Mouse (Mus musculus) intestine, embryonic 15.5 days (tissue): ENCODE measurements at regions not wholly inside any gene's neighbourhood (a gene's known extent, or its start where the extent isn't known, plus 50 kb on each side); places are given as distances from the start of the nearest gene placed in this dataset.

Experiments
- ATAC-seq: fragments of 200-750 bp; cut with Nextera tagmentation; 2 replicates; pipeline ENCODE4 v1.8.0; 2017; ENCODE audit warnings: moderate TSS enrichment, moderate library complexity
- H3K27ac ChIP-seq: fragments of 300-500 bp; sonication (generic); 2 replicates; pipeline ENCODE4 v1.5.1; 2015; ENCODE audit warnings: mild to moderate bottlenecking, inconsistent platforms
- H3K27me3 ChIP-seq: fragments of 300-500 bp; sonication (generic); replicated peaks from 2 replicates; pipeline ENCODE4 v1.6.1; 2015; ENCODE audit warnings: inconsistent platforms
- H3K36me3 ChIP-seq: fragments of 300-500 bp; sonication (generic); 2 replicates; pipeline ENCODE4 v1.6.1; 2015; ENCODE audit warnings: inconsistent platforms
- H3K4me1 ChIP-seq: fragments of 300-500 bp; sonication (generic); replicated peaks from 2 replicates; pipeline ENCODE4 v1.6.1; 2015; ENCODE audit warnings: inconsistent platforms
- H3K4me2 ChIP-seq: fragments of 300-500 bp; sonication (generic); replicated peaks from 2 replicates; pipeline ENCODE4 v1.6.1; 2015; ENCODE audit warnings: mild to moderate bottlenecking, inconsistent platforms
- H3K4me3 ChIP-seq: fragments of 300-500 bp; sonication (generic); replicated peaks from 2 replicates; pipeline ENCODE4 v1.5.1; 2015; ENCODE audit warnings: inconsistent platforms
- H3K9ac ChIP-seq: fragments of 300-500 bp; sonication (generic); 2 replicates; pipeline ENCODE4 v1.6.1; 2015; ENCODE audit warnings: inconsistent platforms
- H3K9me3 ChIP-seq: fragments of 300-500 bp; sonication (generic); 2 replicates; pipeline ENCODE4 v1.6.1; 2016; ENCODE audit warnings: inconsistent platforms
- WGBS: fragments of 180-500 bp; shearing (Covaris S2); methylation state at CpG from one replicate; pipeline ENCODE4 v1.1.7; 2015; 5-methylcytosine and 5-hydroxymethylcytosine counted together

DNA sequence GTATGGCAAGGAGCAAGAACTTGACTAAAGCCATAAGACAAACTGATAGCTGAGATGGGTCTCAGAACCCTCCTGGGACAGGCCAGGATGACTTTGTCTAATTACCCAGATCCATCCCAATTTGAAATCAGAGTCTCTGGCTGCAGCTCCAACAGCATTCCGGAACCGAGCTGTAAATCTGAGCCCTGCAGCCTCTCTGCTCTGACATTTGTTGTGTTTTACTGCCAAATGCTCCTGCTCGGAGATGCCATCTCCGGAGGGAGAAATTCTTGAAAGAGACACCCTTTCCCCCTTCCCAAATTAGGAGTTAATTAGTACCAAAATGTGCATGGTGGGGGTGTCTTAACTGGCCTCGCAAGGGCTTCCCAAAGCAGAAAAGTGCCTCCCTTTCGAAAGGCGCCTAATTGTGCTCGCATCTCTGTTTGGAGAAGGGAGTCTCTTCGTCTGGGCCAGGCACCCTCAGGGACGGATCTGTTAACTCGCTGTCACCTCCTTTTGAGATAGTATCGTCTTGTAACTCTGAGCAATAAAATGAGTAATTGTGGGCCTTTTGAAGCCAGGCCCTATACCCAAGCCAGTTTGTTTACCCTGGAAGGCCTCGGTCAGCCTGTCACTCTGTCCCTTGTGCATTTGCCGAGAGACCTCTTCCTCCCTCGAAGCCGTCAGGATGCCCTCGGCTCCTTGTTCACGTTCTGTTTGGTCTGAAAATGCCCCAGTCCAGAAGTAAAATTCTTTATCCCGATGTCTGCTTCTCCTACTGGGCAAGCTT lies 223.7 kb downstream of the Ttc32 start:
- ATAC-seq = no peak
- H3K9me3 ChIP-seq = no peaks in the 10 kb centered on the region
- H3K27ac ChIP-seq = no peak overlapping the region
- H3K27me3 ChIP-seq = no peaks in the 10 kb centered on the region
- no peak overlapping the region for H3K4me2 ChIP-seq
- H3K4me3 ChIP-seq = no peak overlapping the region
- no peaks in the 10 kb centered on the region for H3K36me3 ChIP-seq
- 18% methylated on average over 19 of the region's 19 CpGs for whole genome bisulfite sequencing
- H3K9ac ChIP-seq = no peak overlapping the region
- H3K4me1 ChIP-seq = 0 out of 2 replicates have a peak, but pooled peaks cover 6% of the 10 kb centered on the region

GRCm38 (mm10) chr12:9254301-9254860 lies 224.6 kb downstream of the Ttc32 start:
- no peak overlapping the region for H3K4me3 ChIP-seq
- no peak overlapping the region for H3K27ac ChIP-seq
- ATAC-seq = no peak
- no peaks in the 10 kb centered on the region for H3K36me3 ChIP-seq
- 67% methylated on average over 6 of the region's 6 CpGs for WGBS
- 0 out of 2 replicates have a peak, but pooled peaks cover 6% of the 10 kb centered on the region for H3K4me1 ChIP-seq
- H3K9ac ChIP-seq = no peak overlapping the region
- no peaks in the 10 kb centered on the region for H3K27me3 ChIP-seq
- H3K4me2 ChIP-seq = no peak overlapping the region
- no peaks in the 10 kb centered on the region for H3K9me3 ChIP-seq

DNA sequence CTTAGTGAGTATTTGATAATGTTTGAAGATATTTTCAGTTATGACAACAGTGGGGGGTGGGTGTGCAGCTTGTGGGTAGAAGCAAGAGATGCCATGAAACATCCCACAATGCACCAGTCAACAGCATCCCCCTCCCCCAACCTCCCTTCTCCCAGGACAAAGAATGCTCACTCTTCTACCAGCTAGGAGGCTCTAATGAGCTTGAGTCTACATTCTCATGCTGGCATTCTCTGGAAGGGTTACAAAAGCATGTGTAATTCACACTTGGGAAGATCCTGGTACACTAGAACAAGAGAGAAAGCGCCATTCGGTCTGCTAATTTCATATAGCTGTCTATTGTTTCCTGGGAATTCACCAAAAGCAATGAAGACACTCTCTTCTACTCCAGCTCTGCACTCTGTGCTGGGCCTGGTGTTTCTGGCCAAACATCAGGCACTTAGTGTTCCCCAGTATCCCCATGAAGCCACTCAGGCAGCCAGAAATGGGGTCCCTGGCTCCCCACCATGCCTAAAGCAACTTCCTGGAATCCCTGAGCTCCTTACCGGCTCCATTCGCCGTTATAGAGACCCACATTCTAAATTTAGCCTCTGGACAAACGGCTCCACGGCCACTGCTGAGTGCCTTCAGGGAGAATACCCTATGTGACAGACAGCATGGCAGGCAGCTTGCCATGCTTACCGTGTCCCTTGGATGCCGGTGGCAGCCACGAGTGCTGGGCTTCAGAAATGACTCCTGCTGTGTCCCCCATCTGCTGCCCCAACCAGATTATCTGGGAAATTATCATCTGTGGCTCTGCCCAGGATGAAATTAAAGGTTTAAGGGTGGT lies 226.1 kb downstream of the Ttc32 start:
- Histone ChIP-seq H3K4me2 (no peak overlapping the region), H3K9me3 (no peaks in the 10 kb centered on the region), H3K9ac (no peak overlapping the region), H3K27me3 (no peaks in the 10 kb centered on the region), H3K36me3 (no peaks in the 10 kb centered on the region), H3K4me3 (no peak overlapping the region), H3K4me1 (0 out of 2 replicates have a peak, but pooled peaks cover 6% of the 10 kb centered on the region), H3K27ac (no peak overlapping the region)
- ATAC-seq = no peak
- WGBS = 76% methylated on average over 10 of the region's 10 CpGs

DNA sequence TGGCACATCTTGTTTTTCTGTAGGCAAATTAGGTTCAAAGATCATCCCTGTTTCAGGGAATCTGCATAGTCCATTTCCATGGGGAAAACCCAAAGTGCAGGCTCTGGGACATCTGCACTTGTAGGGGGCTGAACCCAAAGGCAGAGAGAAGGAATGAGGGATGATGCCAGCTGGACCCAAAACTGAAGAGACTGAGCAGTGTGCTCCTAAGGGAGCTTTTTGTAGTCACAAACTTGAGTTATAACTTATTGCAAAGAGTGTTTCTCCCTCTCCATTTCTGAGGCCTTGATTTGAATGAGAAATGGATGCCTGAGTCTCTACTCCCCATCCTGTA lies 226.7 kb downstream of the Ttc32 start:
- Histone ChIP-seq H3K4me2 (no peak overlapping the region), H3K4me1 (0 out of 2 replicates have a peak, but pooled peaks cover 6% of the 10 kb centered on the region)

GRCm38 (mm10) chr12:9258221-9258620 lies 228.4 kb downstream of the Ttc32 start:
- Histone ChIP-seq H3K9ac (no peak overlapping the region), H3K4me3 (no peak overlapping the region), H3K4me2 (no peak overlapping the region), H3K4me1 (0 out of 2 replicates have a peak, but pooled peaks cover 6% of the 10 kb centered on the region), H3K9me3 (no peaks in the 10 kb centered on the region), H3K27me3 (no peaks in the 10 kb centered on the region), H3K36me3 (no peaks in the 10 kb centered on the region), H3K27ac (no peak overlapping the region)
- no peak for ATAC-seq
- WGBS = 50% methylated on average over 1 of the region's 1 CpGs

More for the DNA sequence above, 226.7 kb downstream of the Ttc32 start:
- Histone ChIP-seq H3K27ac (no peak overlapping the region), H3K4me3 (no peak overlapping the region), H3K36me3 (no peaks in the 10 kb centered on the region), H3K27me3 (no peaks in the 10 kb centered on the region), H3K9ac (no peak overlapping the region), H3K9me3 (no peaks in the 10 kb centered on the region)
- ATAC-seq = no peak

DNA sequence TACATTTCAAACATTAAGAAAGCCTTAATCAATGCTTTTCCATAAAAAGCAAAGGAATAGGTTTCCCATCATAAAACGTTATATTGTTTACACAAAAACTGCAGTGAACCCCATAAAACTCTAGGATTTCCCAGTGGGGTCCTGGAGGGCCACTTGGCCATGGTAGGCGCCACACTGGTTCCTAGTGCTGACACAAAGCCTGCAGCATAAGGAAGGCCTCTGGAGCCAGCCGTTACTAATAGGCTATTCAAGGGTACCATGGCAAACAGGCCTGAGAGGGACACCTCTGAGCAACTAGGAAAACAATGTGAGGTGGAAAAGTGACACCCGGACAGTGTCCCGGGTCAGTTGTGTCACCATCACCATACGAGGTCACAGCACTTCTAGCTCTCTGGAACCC lies 231.9 kb downstream of the Ttc32 start:
- H3K9ac ChIP-seq = no peak overlapping the region
- no peak overlapping the region for H3K27ac ChIP-seq
- no peaks in the 10 kb centered on the region for H3K36me3 ChIP-seq
- H3K9me3 ChIP-seq = no peaks in the 10 kb centered on the region
- 50% methylated on average over 6 of the region's 6 CpGs for WGBS
- no peak overlapping the region for H3K4me3 ChIP-seq
- H3K27me3 ChIP-seq = no peaks in the 10 kb centered on the region
- no peaks in the 10 kb centered on the region for H3K4me1 ChIP-seq
- no peak for ATAC-seq
- H3K4me2 ChIP-seq = no peak overlapping the region

- H3K36me3 ChIP-seq = no peaks in the 10 kb centered on the region
- no peaks in the 10 kb centered on the region for H3K27me3 ChIP-seq
- no peak overlapping the region for H3K27ac ChIP-seq
- no peaks in the 10 kb centered on the region for H3K4me1 ChIP-seq
- no peak overlapping the region for H3K4me3 ChIP-seq
- no peak overlapping the region for H3K9ac ChIP-seq
- WGBS = 83% methylated on average over 4 of the region's 4 CpGs
- H3K9me3 ChIP-seq = no peaks in the 10 kb centered on the region
- ATAC-seq = no peak
- H3K4me2 ChIP-seq = no peak overlapping the region
These were observed 236.4 kb downstream of the Ttc32 start for GRCm38 (mm10) chr12:9266221-9266620.

DNA sequence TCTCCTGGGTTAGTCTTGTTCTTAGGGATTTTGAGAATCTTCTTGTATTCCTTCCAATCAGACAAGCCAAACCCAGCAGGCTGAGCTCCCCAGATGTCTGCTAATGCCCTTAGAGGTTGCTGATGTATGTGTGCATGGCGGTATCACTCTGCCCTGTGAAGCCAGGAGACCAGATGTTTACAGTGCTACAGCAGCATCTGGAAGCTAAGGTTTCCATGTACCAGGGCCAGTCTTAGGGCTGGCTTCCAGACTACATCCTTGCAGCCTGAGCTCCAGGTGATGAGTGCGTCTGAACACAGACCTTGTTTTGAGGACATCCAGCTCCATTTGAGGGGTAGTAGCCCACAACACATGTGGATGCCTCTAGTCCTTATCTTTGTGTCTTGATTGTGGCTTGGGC lies 241.7 kb downstream of the Ttc32 start:
- ATAC-seq = no peak
- Histone ChIP-seq H3K27me3 (no peaks in the 10 kb centered on the region), H3K36me3 (no peaks in the 10 kb centered on the region), H3K4me3 (no peak overlapping the region), H3K9ac (no peak overlapping the region), H3K9me3 (no peaks in the 10 kb centered on the region), H3K27ac (no peak overlapping the region), H3K4me1 (no peaks in the 10 kb centered on the region), H3K4me2 (no peak overlapping the region)
- 71% methylated on average over 2 of the region's 2 CpGs for WGBS

DNA sequence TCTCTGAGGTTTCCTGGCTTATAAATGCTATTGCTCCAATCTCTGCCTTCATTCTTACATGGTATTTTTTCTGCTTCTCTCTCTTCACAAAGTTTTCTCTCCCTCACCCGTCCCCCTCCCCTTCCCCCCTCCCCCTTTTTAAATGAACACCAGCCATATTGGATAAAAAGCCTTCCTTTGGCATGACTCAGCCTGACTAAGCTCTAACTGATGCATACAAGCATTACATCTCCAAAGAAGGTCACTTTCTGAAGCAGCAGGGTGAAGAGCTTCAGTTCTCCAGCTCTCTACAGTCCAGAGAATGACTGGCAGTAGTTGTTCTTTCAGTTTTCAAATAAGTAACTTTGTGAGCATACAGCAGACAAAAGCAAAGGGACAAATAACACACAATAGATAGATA lies 244.4 kb downstream of the Ttc32 start:
- no peaks in the 10 kb centered on the region for H3K4me1 ChIP-seq
- no peaks in the 10 kb centered on the region for H3K9me3 ChIP-seq
- H3K4me3 ChIP-seq = no peak overlapping the region
- 46% methylated on average over 1 of the region's 1 CpGs for WGBS
- no peak overlapping the region for H3K27ac ChIP-seq
- H3K27me3 ChIP-seq = no peaks in the 10 kb centered on the region
- H3K9ac ChIP-seq = no peak overlapping the region
- no peak overlapping the region for H3K4me2 ChIP-seq
- ATAC-seq = no peak
- H3K36me3 ChIP-seq = no peaks in the 10 kb centered on the region

GRCm38 (mm10) chr12:9275697-9276096 lies 245.9 kb downstream of the Ttc32 start:
- 86% methylated on average over 7 of the region's 7 CpGs for WGBS
- Histone ChIP-seq H3K4me1 (no peaks in the 10 kb centered on the region), H3K27me3 (no peaks in the 10 kb centered on the region), H3K4me2 (no peak overlapping the region), H3K27ac (no peak overlapping the region), H3K36me3 (no peaks in the 10 kb centered on the region), H3K4me3 (no peak overlapping the region), H3K9me3 (no peaks in the 10 kb centered on the region), H3K9ac (no peak overlapping the region)
- no peak for ATAC-seq

DNA sequence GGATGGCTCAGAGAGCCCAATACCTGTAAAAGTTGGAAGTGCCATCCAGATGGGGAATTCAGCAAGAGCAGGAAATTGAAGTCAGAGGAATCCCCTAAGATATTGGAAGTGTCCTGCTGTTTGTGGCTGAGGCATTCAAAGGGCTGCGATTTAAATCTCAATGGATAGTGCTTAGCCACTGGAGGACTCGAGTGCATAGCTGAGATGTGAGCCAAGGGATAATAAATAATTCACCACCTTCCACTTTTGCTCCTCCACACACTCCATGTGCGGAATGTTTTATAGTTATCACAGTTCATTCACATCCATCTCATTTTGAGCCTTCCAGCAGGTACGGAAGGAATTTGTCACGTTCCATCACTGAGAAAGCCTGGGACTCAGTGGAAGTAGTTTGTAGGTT lies 248.9 kb downstream of the Ttc32 start:
- WGBS = 50% methylated on average over 5 of the region's 5 CpGs
- Histone ChIP-seq H3K4me2 (no peak overlapping the region), H3K27ac (no peak overlapping the region), H3K4me1 (no peaks in the 10 kb centered on the region), H3K9ac (no peak overlapping the region), H3K9me3 (no peaks in the 10 kb centered on the region), H3K36me3 (no peaks in the 10 kb centered on the region), H3K27me3 (no peaks in the 10 kb centered on the region), H3K4me3 (no peak overlapping the region)
- no peak for ATAC-seq

DNA sequence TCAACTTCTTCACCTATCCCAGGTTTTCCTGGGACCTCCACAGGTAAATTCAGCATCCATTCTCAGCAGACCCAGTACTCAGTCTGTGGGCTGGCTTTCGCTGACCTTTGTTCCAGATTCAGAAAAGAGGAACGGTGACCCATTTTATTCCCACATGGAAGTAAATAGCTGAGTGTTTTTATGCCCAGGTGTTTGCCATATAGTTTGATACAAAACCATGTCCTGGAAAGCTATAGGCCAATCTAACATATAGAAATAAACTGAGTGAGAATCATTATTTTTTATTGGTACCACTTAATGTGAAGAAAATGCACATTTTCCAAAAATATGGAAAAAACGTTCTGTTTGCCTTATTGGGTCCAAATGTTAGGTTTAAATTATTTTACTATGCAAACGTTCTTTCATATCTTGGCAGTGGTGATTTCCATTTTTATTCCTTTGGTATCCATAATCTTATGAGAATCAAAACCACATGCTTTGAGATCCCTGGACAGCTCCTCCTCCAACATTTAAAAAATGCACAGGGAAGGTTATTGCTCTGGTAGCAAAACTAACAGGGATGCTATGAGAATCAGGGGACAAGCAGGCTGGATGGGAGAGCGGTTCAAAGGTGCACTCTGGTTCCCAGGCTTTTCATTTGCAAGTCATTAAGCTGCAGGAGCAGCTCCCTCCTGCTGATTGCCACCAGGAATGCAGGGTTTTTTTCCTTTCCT lies 250.3 kb downstream of the Ttc32 start:
- no peak for ATAC-seq
- Histone ChIP-seq H3K4me3 (no peak overlapping the region), H3K27ac (no peak overlapping the region), H3K27me3 (no peaks in the 10 kb centered on the region), H3K9ac (no peak overlapping the region), H3K36me3 (no peaks in the 10 kb centered on the region), H3K9me3 (no peaks in the 10 kb centered on the region), H3K4me1 (no peaks in the 10 kb centered on the region), H3K4me2 (no peak overlapping the region)
- 60% methylated on average over 5 of the region's 5 CpGs for WGBS
